In genomic region chr2:140670963-140671702, GRCm38 (mm10) we compare ENCODE assay signal across 8 mouse cellular contexts. TPM values are rescaled to one million over a fixed set of nuclear protein-coding genes. Genes with fewer than 3 reads are reported as not detected.
DNase-seq lines count a peak whose midpoint lies in the region; ATAC-seq lines count a peak whose summit lies in the region.

Gene Flrt3 (minus strand): TSS chr2:140671469.

- H3K4me1 ChIP-seq in hindbrain, embryonic 14.5 days (replicated peaks; ENCODE audit: control insufficient read depth, insufficient read depth, low read length) = peaks cover 14% of the 10 kb centered on the region

- no peaks in the 10 kb centered on the region for H3K36me3 ChIP-seq in hindbrain, embryonic 14.5 days (replicated peaks; ENCODE audit: control insufficient read depth, insufficient read depth)

- H3K4me3 ChIP-seq in hindbrain, embryonic 14.5 days (replicated peaks; ENCODE audit: low read length) = peak within 1 kb of the TSS; percentile 54

- H3K27ac ChIP-seq in hindbrain, embryonic 14.5 days = peak within 1 kb of the TSS; percentile 88

- peak; percentile 89 to 92 for DNase-seq in cerebellum, postnatal 25 days
- peak; percentile 89 to 98 for DNase-seq in frontal cortex, postnatal 36 days (ENCODE audit: low spot score in 2 of 2)
- peak; percentile 96 for DNase-seq in hindbrain, embryonic 14.5 days (ENCODE audit: low spot score)
- DNase-seq in layer of hippocampus, postnatal 25 days (ENCODE audit: extremely low spot score in 1 of 2, low spot score in 1 of 2) = peak; percentile 70 to 72
- peak; percentile 94 for DNase-seq in lung, postnatal 10 days
- peak; percentile 95 for DNase-seq in retina, embryonic 14.5 days (ENCODE audit: low spot score)
- peak; percentile 71 for DNase-seq in urinary bladder, postnatal 25 days (ENCODE audit: low spot score)

- H3K27me3 ChIP-seq in hindbrain, embryonic 14.5 days (ENCODE audit: control insufficient read depth, insufficient read depth, low read length) = no peaks in the 10 kb centered on the region; the same call in 1 of the 2 replicates

- WGBS in hindbrain, embryonic 14.5 days = 1% methylated on average over 26 of the region's 26 CpGs

- ATAC-seq in activated CD4-positive, CD25-positive, alpha-beta regulatory T cell, adult 4 months = peak; percentile 43
- ATAC-seq in hindbrain, embryonic 14.5 days (ENCODE audit: low FRiP score) = peak; percentile 98

- peak within 1 kb of the TSS; percentile 70 for H3K4me2 ChIP-seq in hindbrain, embryonic 14.5 days (replicated peaks)

- H3K9ac ChIP-seq in hindbrain, embryonic 14.5 days = peak within 1 kb of the TSS; percentile 81

- H3K9me3 ChIP-seq in hindbrain, embryonic 14.5 days (ENCODE audit: control insufficient read depth, low read length) = no peaks in the 10 kb centered on the region

RNA-seq across cellular contexts. Expression of gene Flrt3, which starts in this region (rescaled TPM):
- polyA plus RNA-seq in activated CD4-positive, CD25-positive, alpha-beta regulatory T cell, adult 4 months (2017; shearing (Covaris generic)) = under 1 TPM in 1 of 2 experiments, not detected in 1; 0.22 TPM
- 41.3 and 46.4 TPM in 2 replicates for polyA plus RNA-seq in hindbrain, embryonic 14.5 days (2014; fragmentation: Nextera tagmentation; extraction: Ambion mirVana)
- 10 to 100 TPM; 35.8 to 39.0 TPM for total RNA-seq in layer of hippocampus, postnatal 25 days (2021)

Comparison
In these comparisons a context has a peak if more than half of its experiments do, and no peak if none do; other contexts are left out.
1. Peak in every context shown above with its lines: DNase-seq, ATAC-seq, H3K4me3 ChIP-seq and H3K27ac ChIP-seq.
2. RNA of gene Flrt3 (polyA plus RNA-seq): 41.3 to 46.4 TPM in hindbrain, embryonic 14.5 days; 0.22 TPM in activated CD4-positive, CD25-positive, alpha-beta regulatory T cell, adult 4 months; every median in the first group is over 10 times any median in the second.
3. Peak in ATAC-seq in activated CD4-positive, CD25-positive, alpha-beta regulatory T cell, adult 4 months; RNA of the gene not detected or under 1 TPM.